Mouse (Mus musculus) embryonic stem cell, embryonic (primary cell): Measurements from ENCODE around the gene Rem1.

Source experiments
- CTCF ChIA-PET, 4 experiments: fragments of 300-600 bp in 2 of 4; fragments of 350-600 bp in 2 of 4; sonication (Branson Sonifier 250); formaldehyde crosslinking; loops; one replicate each; lab custom pipeline; 2022; ENCODE audit warnings: inconsistent platforms in 2 of 4; lab: Charles Lee
- POLR2A ChIA-PET, 4 experiments: fragments of 300-600 bp in 2 of 4; fragments of 350-600 bp in 2 of 4; sonication (Branson Sonifier 250); formaldehyde crosslinking; loops; one replicate each; lab custom pipeline; 2022; ENCODE audit warnings: antibody characterized with exemption in 4 of 4, inconsistent platforms in 1 of 4; lab: Charles Lee

The Rem1 gene

DNA sequence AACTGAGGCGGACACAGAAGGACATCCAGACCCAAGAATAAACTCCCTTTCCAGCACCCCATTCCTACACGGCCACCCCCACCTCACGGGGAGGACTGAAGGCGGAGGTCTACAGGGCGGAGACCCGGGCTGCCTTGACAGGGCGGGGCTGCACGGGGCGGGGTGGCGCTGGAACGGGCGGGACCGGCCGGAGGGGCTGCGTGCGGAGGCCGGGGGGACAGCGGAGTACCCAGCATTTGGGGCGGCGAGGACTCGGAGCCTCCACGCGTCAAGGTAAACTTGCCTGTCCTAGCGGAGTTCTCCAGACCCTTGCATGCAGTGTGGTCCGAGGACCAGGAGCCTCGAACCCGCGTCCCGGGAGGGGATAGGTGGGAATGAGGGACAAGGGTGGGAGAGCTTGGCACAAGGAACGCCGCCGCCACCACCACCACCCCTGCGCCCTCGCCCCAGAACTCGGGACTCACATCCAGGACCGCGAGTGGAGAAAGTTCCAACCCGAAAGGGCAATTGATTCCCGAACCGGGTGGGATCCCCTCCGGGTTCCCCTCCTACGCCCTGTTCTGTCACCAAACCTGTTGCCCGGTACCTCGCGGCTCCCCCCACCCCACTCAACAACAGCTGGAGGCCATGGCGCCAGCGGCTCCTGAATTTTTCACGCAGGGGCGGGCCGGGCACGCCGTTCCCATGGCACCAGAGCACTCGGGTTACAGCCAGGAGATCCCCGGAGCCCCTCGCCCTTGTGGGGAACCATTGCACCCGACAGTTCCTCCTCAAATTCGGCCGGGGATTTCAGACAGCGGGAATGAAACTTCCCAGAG is at the start of gene Rem1:
Rem1 (plus strand) TSS at position 178 of the 818 bp plus-strand sequence.
- POLR2A ChIA-PET, result interaction anchor here in 1 of 4 experiments (0.8 kb wide), 1 partner anchor 59 kb away, joined by 12 read pairs; no protein-coding TSS in a partner anchor
- CTCF ChIA-PET, result interaction anchor here in 1 of 4 experiments (1.9 kb wide), 1 partner anchor 12 kb away, joined by 12 read pairs; no protein-coding TSS in a partner anchor

DNA sequence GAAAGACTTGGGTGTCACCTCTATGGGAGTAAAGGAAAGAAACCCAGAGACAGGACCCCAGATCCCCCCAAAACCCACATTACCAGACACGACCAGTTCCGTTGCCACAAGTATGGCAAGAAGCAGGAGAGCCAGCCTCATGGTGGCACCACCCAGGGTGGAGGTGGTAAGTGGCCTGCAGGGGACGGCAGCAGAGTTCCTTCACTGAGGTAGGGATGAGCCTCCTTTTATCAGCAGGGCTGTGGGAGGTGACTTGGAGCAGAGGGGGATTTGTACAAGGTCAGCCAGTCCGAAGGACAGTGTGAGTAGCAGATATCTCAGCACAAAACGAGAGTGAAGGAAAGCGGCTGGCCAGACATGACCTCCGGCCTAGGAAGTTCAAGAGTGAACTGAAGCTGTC is 46.6 kb upstream of the Rem1 start, which contains the start of gene Defb19:
Defb19 (minus strand) TSS at position 206 of the 400 bp plus-strand sequence.
- ChIA-PET CTCF (interaction anchor here in 1 of 4 experiments (0.6 kb wide), 1 partner anchor 26 kb away, joined by 4 read pairs; no protein-coding TSS in a partner anchor), POLR2A (no interaction called here)

DNA sequence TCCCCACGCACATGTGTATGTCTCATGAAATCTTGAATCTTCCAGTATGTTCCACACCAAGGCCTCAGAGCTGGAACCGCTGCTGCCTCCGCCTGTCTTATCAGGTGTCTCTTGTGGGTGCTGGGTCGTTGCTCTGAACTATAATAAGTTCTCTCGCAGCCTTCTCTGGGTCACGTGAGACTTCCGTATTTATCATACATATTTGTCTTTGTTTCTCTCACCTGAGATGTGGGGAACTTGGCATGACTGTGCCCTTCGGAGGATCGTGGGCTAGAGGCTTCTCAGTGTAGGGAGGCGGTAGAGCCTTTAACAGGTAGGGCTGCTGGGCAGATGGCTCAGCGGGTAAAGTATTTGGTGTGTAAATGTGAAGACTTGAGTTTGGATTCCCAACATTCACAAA is 46.1 kb upstream of the Rem1 start:
- POLR2A ChIA-PET, result no interaction called here
- CTCF ChIA-PET, result no interaction called here

DNA sequence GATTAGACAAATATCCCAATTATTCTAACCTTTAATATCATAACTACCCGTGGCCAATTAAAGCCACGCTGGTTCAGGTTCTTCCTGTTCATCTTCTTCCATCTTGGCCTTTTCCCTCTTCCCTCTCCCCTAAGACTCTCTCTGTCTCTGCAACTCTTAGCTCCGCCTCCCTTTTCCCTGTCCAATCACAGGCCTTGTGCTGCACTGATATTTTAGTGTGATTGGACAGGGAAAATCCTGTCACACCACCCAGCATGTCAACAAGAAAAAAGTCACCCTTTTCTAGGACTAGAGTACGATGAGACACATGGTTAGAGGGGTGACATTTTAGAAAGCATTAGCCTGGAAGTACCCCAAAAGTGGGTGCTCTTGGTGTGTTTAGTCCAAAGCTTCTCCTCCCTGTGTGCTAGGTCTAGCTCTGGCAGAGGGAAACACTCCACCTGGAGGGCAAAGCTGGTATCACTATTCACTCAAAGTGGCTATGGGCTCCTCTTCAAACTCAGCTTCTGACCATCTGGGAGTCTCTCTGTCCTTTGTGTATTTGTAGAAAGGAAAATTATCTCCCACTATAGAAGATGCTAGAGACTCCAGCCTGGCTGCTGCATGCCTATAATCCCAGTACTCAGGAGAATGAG is 39.7 kb upstream of the Rem1 start:
- ChIA-PET POLR2A (interaction anchor here in 2 of 4 experiments (0.7 to 1.0 kb wide), 3 partner anchors 18 to 243 kb away, joined by 3 read pairs; partner anchors contain the start of gene Trib3 (in 1 of the 2)), CTCF (interaction anchor here (0.5 to 1.6 kb wide), 34 partner anchors 9 to 1266 kb away, joined by 3 to 13 read pairs (median 3); partner anchors contain the start of genes Defb21 (in 2 of the 4), Defb36 (in 2 of the 4), Defb29 (in 1 of the 4) and Gm17416 (in 1 of the 4))

DNA sequence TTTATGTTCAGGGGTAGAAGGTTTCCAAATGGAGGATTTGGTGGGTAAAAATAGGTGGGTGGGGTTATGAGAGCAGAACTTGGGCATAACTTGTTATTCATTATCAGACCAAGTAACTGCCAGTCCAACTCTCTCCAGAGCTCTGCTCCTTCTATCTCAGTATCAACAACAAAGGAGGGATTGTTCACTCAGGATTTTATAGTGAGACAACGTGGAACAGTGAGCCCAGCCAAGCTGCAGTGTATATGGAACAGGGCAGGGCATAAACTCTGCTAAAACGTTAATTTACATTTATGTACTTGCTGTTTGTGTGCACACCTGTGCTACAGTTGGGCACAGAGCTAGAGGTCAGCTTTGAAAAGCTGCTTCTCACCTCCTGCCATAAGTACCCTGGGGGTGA is 38.3 kb upstream of the Rem1 start:
- ChIA-PET POLR2A (no interaction called here), CTCF (interaction anchor here in 1 of 4 experiments (0.9 kb wide), 1 partner anchor 13 kb away, joined by 3 read pairs; no protein-coding TSS in a partner anchor)

DNA sequence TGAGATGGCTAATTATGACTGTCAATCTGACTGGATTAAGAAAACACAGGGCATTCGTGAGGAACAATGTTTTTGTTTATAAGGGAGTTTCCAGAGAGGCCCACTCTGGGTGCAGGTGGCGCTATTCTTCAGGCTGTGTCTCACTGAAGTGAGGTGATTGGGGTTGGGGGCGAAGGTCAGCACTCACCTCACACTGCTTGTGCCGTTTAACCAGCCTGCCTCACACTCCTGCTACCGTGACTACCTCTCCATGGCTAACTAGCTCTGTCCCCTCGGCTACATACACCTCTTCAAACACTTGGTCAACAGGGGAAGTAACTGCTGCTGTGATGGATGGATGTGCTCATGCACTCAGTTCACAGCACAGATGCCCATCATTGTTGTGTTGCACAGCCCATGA is 37.7 kb upstream of the Rem1 start:
- POLR2A ChIA-PET, result no interaction called here
- CTCF ChIA-PET, result interaction anchor here in 1 of 4 experiments (0.9 kb wide), 1 partner anchor 12 kb away, joined by 3 read pairs; no protein-coding TSS in a partner anchor

DNA sequence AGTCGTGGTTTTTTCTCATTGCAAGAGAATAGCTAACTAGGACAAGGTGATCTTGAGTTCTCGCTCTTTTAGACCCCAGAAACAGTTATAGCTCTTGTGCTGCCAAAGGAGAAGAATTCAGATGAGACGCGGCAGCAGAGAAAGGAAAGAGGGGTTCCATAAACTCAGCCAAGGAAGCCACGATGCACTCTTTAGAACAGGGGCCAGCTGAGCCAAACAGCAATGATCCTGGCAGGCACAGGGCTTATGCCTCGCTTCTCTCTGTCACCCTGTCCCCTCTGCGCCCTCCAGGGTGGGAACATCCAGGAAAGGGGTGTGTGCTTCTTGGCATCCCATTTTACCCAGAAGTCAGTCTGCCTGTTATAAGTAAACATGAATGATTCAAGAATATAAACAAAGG is 27.5 kb upstream of the Rem1 start, which contains the start of gene Defb45:
Defb45 (minus strand) TSS at position 101 of the 400 bp plus-strand sequence.
- CTCF ChIA-PET, result interaction anchor here in 1 of 4 experiments (0.6 kb wide), 1 partner anchor 45 kb away, joined by 4 read pairs; no protein-coding TSS in a partner anchor
- POLR2A ChIA-PET, result no interaction called here

DNA sequence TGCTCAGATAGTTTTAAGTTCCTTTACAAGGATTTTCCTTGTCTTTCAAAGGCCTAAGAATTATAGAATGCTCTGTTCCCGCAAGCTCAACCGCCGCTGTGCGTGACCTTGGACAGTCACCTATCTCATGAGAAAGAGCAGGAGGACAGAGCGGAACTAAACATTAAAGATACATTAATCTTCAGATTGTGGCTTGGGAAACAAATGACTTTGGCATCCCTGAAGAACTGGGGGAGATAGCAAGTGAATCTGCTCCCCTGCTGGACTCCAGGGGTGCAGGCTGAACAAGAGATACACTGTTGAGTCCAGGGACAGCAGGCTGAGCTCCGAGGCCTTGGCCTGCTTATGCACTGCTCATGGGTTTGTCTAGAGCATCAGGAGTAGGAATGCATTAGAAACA is 26.7 kb upstream of the Rem1 start:
- CTCF ChIA-PET, result interaction anchor here in 1 of 4 experiments (0.6 kb wide), 1 partner anchor 45 kb away, joined by 4 read pairs; no protein-coding TSS in a partner anchor
- POLR2A ChIA-PET, result interaction anchor here in 2 of 4 experiments (0.5 to 0.6 kb wide), 2 partner anchors 17 to 80 kb away, joined by 3 read pairs; no protein-coding TSS in a partner anchor

DNA sequence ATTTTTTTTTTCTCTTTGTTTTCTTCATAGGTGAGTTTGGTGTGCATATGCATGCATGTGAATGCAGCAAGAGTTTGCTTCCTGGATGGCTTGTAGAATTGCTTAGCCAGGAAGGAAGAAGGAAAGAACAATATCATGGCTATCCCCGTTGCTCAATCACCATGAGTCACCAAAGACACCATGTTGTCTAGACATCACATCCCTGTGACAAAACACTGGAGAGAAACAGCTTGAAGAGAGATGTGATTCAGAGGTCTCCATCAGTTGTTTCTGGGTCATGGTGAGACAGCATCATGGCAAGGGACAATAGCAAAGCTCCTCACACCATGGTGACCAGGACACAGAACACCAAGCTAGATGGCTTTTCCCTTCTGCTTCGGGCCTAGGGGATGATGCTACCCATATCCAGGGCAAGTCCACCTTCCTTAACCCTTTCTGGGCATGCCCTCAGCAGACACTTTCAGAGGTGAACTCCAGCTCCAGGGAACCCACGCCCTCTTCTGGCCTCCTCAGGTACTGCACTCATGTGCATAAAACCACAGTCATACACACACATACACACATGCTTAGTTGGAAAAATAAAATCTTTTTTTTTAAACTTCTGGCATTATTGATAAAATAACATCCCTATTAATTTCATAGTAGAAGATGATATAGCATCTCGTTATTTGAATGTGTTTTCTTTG is 25.3 kb upstream of the Rem1 start:
- POLR2A ChIA-PET, result interaction anchor here in 1 of 4 experiments (0.6 kb wide), 1 partner anchor 145 kb away, joined by 5 read pairs; no protein-coding TSS in a partner anchor

DNA sequence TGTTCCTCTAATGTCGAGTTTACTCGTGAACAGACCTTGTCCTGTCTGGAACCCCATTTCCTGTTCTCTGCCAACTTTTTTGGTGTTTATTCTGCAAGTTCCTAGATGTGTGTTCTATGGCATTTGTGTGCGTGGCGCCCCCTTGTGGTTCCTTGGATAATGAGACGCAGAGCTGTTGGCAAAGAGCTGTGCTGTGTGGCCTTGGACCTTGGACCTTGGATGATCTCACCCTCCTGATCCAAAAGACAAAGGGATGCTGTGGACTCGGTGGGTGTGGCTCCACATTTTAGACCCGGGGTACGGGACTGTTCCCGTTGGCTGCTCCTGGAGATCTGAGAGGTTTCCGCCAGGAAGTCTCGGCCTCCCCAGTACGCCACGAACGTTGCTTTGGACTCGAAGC is 22.7 kb upstream of the Rem1 start, which contains the start of gene Defb36:
Defb36 (plus strand) TSS at position 271 of the 400 bp plus-strand sequence.
- CTCF ChIA-PET, result interaction anchor here (0.5 to 2.2 kb wide), 38 partner anchors 8 to 692 kb away, joined by 3 to 17 read pairs (median 4); partner anchors contain the start of genes H13 (in 2 of the 4) and Defb21 (in 1 of the 4)
- POLR2A ChIA-PET, result interaction anchor here in 2 of 4 experiments (0.6 to 1.0 kb wide), 4 partner anchors 17 to 213 kb away, joined by 3 read pairs; partner anchors contain the start of gene Mcts2 (in 1 of the 2)

More for the DNA sequence above, 25.3 kb upstream of the Rem1 start:
- CTCF ChIA-PET, result interaction anchor here (0.5 to 2.0 kb wide), 15 partner anchors 10 to 480 kb away, joined by 3 to 7 read pairs (median 3); partner anchors contain the start of gene H13 (in 2 of the 4)

DNA sequence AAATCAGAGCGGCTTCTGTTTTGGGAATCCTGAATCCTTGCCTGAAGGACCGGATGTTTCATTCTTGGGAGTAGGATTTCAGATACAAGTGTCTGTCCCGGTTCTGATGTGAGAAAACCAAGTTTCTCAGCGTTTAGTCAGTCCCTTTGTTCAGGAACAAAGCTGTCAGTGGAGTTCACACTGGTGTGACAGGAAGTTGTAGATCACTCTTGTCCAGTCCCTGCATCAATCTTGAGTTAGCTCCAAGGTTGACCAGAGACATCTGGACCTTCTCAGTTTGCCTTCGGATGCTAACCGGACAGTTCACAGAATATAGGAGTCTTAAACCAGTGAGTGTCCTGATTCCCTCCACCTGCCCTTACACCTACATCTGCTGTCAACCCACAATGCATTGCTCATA is 19.0 kb upstream of the Rem1 start:
- ChIA-PET CTCF (interaction anchor here in 2 of 4 experiments (0.7 to 1.8 kb wide), 3 partner anchors 8 to 48 kb away, joined by 3 to 5 read pairs (median 4); no protein-coding TSS in a partner anchor), POLR2A (interaction anchor here in 2 of 4 experiments (0.6 to 1.0 kb wide), 2 partner anchors 122 to 161 kb away, joined by 4 to 13 read pairs; no protein-coding TSS in a partner anchor)

DNA sequence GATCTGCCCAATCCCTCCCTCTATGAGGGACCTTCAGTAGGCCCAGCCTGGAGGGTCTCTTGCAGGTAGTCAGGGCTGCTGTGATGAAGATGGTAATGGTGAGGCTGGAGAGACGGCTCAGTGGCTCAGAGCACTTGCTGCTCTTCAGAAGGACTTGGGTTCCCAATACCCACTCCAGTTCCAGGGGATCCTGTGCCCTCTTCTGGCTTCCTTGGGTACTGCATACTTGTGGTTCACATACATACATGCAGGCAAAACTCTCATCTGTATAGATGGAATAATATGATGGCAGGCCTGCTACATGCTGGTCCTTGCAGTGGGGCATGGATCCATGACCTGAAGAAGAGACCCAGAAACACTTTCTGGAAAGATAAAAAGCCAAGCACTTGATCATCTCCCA is 18.0 kb upstream of the Rem1 start:
- ChIA-PET CTCF (interaction anchor here in 2 of 4 experiments (0.6 to 0.7 kb wide), 2 partner anchors 54 to 520 kb away, joined by 3 read pairs; no protein-coding TSS in a partner anchor), POLR2A (interaction anchor here in 1 of 4 experiments (0.7 kb wide), 1 partner anchor 37 kb away, joined by 5 read pairs; no protein-coding TSS in a partner anchor)

DNA sequence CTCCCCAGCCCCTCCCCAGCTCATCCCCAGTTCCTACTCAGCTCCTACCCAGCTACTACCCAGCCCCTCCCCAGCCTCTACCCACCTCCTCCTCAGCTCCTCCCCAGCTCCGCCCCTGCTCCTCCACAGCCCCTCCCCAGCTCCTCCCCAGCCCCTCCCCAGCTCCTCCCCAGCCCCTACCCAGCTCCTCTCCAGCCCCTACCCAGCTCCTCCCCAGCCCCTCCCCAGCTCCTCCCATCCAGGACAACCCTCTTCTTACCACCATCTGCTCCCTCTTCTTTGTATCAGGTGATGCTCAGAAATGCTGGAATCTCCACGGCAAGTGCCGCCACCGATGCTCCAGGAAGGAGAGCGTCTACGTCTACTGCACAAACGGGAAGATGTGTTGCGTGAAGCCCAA is 14.6 kb upstream of the Rem1 start:
- POLR2A ChIA-PET, result interaction anchor here in 3 of 4 experiments (0.5 to 1.2 kb wide), 11 partner anchors 14 to 936 kb away, joined by 3 to 5 read pairs (median 3); partner anchors contain the start of gene H13 (in 1 of the 3)

DNA sequence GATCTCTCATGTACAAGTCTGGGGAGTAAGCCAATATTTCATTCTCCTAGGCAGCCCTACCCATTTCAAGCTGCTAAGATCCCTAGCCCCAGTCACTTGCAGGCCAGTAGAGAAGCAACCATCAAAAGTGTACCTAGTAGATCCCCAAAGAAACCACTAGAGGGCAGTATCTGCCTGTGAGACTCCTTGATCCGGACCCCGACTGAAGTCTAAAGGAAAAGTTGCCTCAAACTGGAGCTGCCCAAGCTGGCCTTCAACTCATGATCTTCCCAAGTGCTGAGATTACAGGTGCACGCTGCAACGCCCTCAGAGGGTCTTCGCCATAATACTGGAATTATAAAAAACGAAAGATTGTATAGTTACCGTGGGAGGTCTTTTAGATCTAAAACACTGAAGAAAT is 11.2 kb upstream of the Rem1 start:
- POLR2A ChIA-PET, result interaction anchor here in 2 of 4 experiments (0.9 to 2.3 kb wide), 4 partner anchors 16 to 74 kb away, joined by 3 to 6 read pairs (median 3); partner anchors contain the start of gene H13 (in 2 of the 2)

More for the DNA sequence above, 14.6 kb upstream of the Rem1 start:
- CTCF ChIA-PET, result interaction anchor here (0.6 to 1.3 kb wide), 9 partner anchors 8 to 531 kb away, joined by 3 to 7 read pairs (median 4); partner anchors contain the start of genes Defb21 (in 1 of the 4) and Defb36 (in 1 of the 4)

DNA sequence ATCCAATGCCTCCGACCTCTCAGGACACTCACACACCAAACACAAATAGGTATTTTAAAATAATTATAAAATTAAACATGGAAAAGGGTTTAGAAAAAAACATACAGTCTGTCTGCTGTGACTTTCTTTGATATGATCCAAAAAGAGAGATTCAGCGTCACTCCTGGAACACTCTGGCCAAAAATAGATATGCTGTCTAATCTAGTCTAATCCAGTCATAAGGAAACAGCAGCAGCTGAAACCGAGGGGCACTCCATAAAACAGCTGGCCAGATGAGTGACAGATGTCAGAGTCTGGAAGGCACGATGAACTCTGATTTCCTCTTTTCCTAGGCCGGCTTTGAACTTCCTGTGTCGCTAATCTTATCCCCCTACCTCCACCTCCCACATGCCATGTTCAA is 10.3 kb upstream of the Rem1 start:
- CTCF ChIA-PET, result interaction anchor here (0.7 to 3.0 kb wide), 15 partner anchors 9 to 1012 kb away, joined by 3 to 17 read pairs (median 4); partner anchors contain the start of genes Defb36 (in 3 of the 4), H13 (in 1 of the 4) and Rem1 (in 1 of the 4)

More for the DNA sequence above, 11.2 kb upstream of the Rem1 start:
- CTCF ChIA-PET, result interaction anchor here (0.6 to 3.0 kb wide), 60 partner anchors 9 to 527 kb away, joined by 3 to 17 read pairs (median 4); partner anchors contain the start of genes Defb36 (in 4 of the 4), H13 (in 4 of the 4), Bcl2l1 (in 1 of the 4) and Rem1 (in 1 of the 4)

DNA sequence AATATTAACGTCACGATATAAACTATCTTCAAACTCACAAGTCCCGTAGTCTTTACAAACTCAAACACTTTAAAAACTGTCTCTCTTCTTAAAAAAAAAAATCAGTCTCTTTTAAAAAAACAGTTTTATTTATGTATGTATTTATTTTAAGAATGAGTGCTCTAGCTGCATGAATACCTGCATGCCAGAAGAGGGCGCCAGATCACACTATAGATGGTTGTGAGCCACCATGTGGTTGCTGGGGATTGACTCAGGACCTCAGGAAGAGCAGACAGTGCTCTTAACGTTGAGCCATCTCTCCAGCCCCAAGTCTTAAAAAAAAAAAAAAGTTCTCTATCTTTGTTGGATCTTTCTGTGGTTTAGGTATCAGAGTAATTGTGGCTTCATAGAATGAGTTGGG is 9.4 kb upstream of the Rem1 start:
- ChIA-PET POLR2A (interaction anchor here (0.6 to 0.8 kb wide), 5 partner anchors 26 to 553 kb away, joined by 3 to 4 read pairs (median 3); partner anchors contain the start of gene H13 (in 1 of the 4)), CTCF (interaction anchor here (0.6 to 3.0 kb wide), 37 partner anchors 8 to 827 kb away, joined by 3 to 12 read pairs (median 4); partner anchors contain the start of genes Defb36 (in 2 of the 4), H13 (in 2 of the 4) and Trib3 (in 1 of the 4))

More for the DNA sequence above, 10.3 kb upstream of the Rem1 start:
- POLR2A ChIA-PET, result interaction anchor here in 1 of 4 experiments (0.9 to 2.3 kb wide), 2 partner anchors 15 to 73 kb away, joined by 3 to 6 read pairs; no protein-coding TSS in a partner anchor
